Mouse (Mus musculus): ENCODE measurements around the gene Ets2. TPM values are rescaled to one million over a fixed set of nuclear protein-coding genes. Genes with fewer than 3 reads are reported as not detected.

Gene Ets2
- polyA plus RNA-seq, 2 experiments: 7.4 to 7.5 TPM

GRCm38 (mm10) chr16:95739522-95739921, 37.6 kb downstream of the Ets2 start:
- H3K4me2 ChIP-seq (ENCODE audit: low read depth): no peak overlapping the region
- no peak for ATAC-seq (ENCODE audit: insufficient read depth)
- no peak for DNase-seq (ENCODE audit: low read depth in 3 of 3, low spot score in 3 of 3)
- no peaks in the 10 kb centered on the region for H3K36me3 ChIP-seq (replicated peaks; ENCODE audit: control insufficient read depth, insufficient read depth, low read depth)
- TF ChIP-seq EP300 (IDR thresholded peaks at IDR 0.05; ENCODE audit: low read depth) (no peak), CTCF (IDR thresholded peaks at IDR 0.05; ENCODE audit: low read depth) (no peak)
- peaks cover 0 to 4% of the 10 kb centered on the region in 2 experiments; a peak in 2 of 4 replicates for H3K4me1 ChIP-seq (replicated peaks; ENCODE audit: control insufficient read depth in 2 of 2, insufficient read depth in 2 of 2, low read length in 1 of 2)
- H3K4me3 ChIP-seq (ENCODE audit: insufficient read depth in 1 of 2, low read depth in 2 of 2, low read length in 2 of 2): no peak overlapping the region
- WGBS (ENCODE audit: insufficient replicate concordance): 64% methylated on average over 6 of the region's 6 CpGs
- no peak overlapping the region for H3K9ac ChIP-seq (replicated peaks)
- H3K27me3 ChIP-seq (ENCODE audit: control insufficient read depth, insufficient read depth, low read length): no peaks in the 10 kb centered on the region
- no peak overlapping the region for H3K27ac ChIP-seq
- H3K9me3 ChIP-seq (ENCODE audit: control insufficient read depth, low read length): no peaks in the 10 kb centered on the region

- DNase-seq (ENCODE audit: low read depth in 3 of 3, low spot score in 3 of 3) (no peak), ATAC-seq (ENCODE audit: insufficient read depth) (no peak)
- H3K27ac ChIP-seq: no peak overlapping the region
- H3K4me3 ChIP-seq (ENCODE audit: insufficient read depth in 1 of 2, low read depth in 2 of 2, low read length in 2 of 2): no peak overlapping the region
- peaks cover 0 to 4% of the 10 kb centered on the region in 2 experiments; a peak in 2 of 4 replicates for H3K4me1 ChIP-seq (replicated peaks; ENCODE audit: control insufficient read depth in 2 of 2, insufficient read depth in 2 of 2, low read length in 1 of 2)
- H3K9me3 ChIP-seq (ENCODE audit: control insufficient read depth, low read length): no peaks in the 10 kb centered on the region
- H3K27me3 ChIP-seq (ENCODE audit: control insufficient read depth, insufficient read depth, low read length): no peaks in the 10 kb centered on the region
- 76% methylated on average over 11 of the region's 11 CpGs for WGBS (ENCODE audit: insufficient replicate concordance)
- no peak for TF ChIP-seq EP300 (IDR thresholded peaks at IDR 0.05; ENCODE audit: low read depth)
- no peak for TF ChIP-seq CTCF (IDR thresholded peaks at IDR 0.05; ENCODE audit: low read depth)
- no peak overlapping the region for H3K4me2 ChIP-seq (ENCODE audit: low read depth)
- no peaks in the 10 kb centered on the region for H3K36me3 ChIP-seq (replicated peaks; ENCODE audit: control insufficient read depth, insufficient read depth, low read depth)
- H3K9ac ChIP-seq (replicated peaks): no peak overlapping the region
These were observed 39.5 kb downstream of the Ets2 start for GRCm38 (mm10) chr16:95741358-95741757.

- no peak for ATAC-seq (ENCODE audit: insufficient read depth)
- DNase-seq (ENCODE audit: low read depth in 3 of 3, low spot score in 3 of 3): no peak
- Histone ChIP-seq H3K9ac (replicated peaks) (no peak overlapping the region), H3K36me3 (replicated peaks; ENCODE audit: control insufficient read depth, insufficient read depth, low read depth) (no peaks in the 10 kb centered on the region), H3K4me3 (ENCODE audit: insufficient read depth in 1 of 2, low read depth in 2 of 2, low read length in 2 of 2) (no peak overlapping the region), H3K4me1 (replicated peaks; ENCODE audit: control insufficient read depth in 2 of 2, insufficient read depth in 2 of 2, low read length in 1 of 2) (peaks cover 0 to 4% of the 10 kb centered on the region in 2 experiments; a peak in 2 of 4 replicates), H3K27ac (no peak overlapping the region), H3K27me3 (ENCODE audit: control insufficient read depth, insufficient read depth, low read length) (no peaks in the 10 kb centered on the region), H3K9me3 (ENCODE audit: control insufficient read depth, low read length) (no peaks in the 10 kb centered on the region), H3K4me2 (ENCODE audit: low read depth) (no peak overlapping the region)
- TF ChIP-seq EP300 (IDR thresholded peaks at IDR 0.05; ENCODE audit: low read depth) (no peak), CTCF (IDR thresholded peaks at IDR 0.05; ENCODE audit: low read depth) (no peak)
- WGBS (ENCODE audit: insufficient replicate concordance): 68% methylated on average over 10 of the region's 10 CpGs
These were observed 40.3 kb downstream of the Ets2 start for GRCm38 (mm10) chr16:95741915-95742739.

GRCm38 (mm10) chr16:95742740-95743030, 40.8 kb downstream of the Ets2 start:
- H3K4me3 ChIP-seq (ENCODE audit: insufficient read depth in 1 of 2, low read depth in 2 of 2, low read length in 2 of 2): no peak overlapping the region
- ATAC-seq (ENCODE audit: insufficient read depth) (no peak), DNase-seq (ENCODE audit: low read depth in 3 of 3, low spot score in 3 of 3) (no peak)
- no peak overlapping the region for H3K4me2 ChIP-seq (ENCODE audit: low read depth)
- WGBS (ENCODE audit: insufficient replicate concordance): 50% methylated on average over 6 of the region's 6 CpGs
- peaks cover 0 to 4% of the 10 kb centered on the region in 2 experiments; a peak in 2 of 4 replicates for H3K4me1 ChIP-seq (replicated peaks; ENCODE audit: control insufficient read depth in 2 of 2, insufficient read depth in 2 of 2, low read length in 1 of 2)
- TF ChIP-seq CTCF (IDR thresholded peaks at IDR 0.05; ENCODE audit: low read depth): no peak
- TF ChIP-seq EP300 (IDR thresholded peaks at IDR 0.05; ENCODE audit: low read depth): no peak
- no peak overlapping the region for H3K9ac ChIP-seq (replicated peaks)
- no peaks in the 10 kb centered on the region for H3K36me3 ChIP-seq (replicated peaks; ENCODE audit: control insufficient read depth, insufficient read depth, low read depth)
- no peak overlapping the region for H3K27ac ChIP-seq
- no peaks in the 10 kb centered on the region for H3K9me3 ChIP-seq (ENCODE audit: control insufficient read depth, low read length)
- H3K27me3 ChIP-seq (ENCODE audit: control insufficient read depth, insufficient read depth, low read length): no peaks in the 10 kb centered on the region

GRCm38 (mm10) chr16:95743104-95743503, 41.2 kb downstream of the Ets2 start:
- ATAC-seq (ENCODE audit: insufficient read depth): no peak

More at GRCm38 (mm10) chr16:95743104-95743503, 41.2 kb downstream of the Ets2 start:
- no peak for DNase-seq (ENCODE audit: low read depth in 3 of 3, low spot score in 3 of 3)
- Histone ChIP-seq H3K4me3 (ENCODE audit: insufficient read depth in 1 of 2, low read depth in 2 of 2, low read length in 2 of 2) (no peak overlapping the region), H3K4me2 (ENCODE audit: low read depth) (no peak overlapping the region), H3K27me3 (ENCODE audit: control insufficient read depth, insufficient read depth, low read length) (no peaks in the 10 kb centered on the region), H3K36me3 (replicated peaks; ENCODE audit: control insufficient read depth, insufficient read depth, low read depth) (no peaks in the 10 kb centered on the region), H3K9ac (replicated peaks) (no peak overlapping the region), H3K27ac (no peak overlapping the region), H3K9me3 (ENCODE audit: control insufficient read depth, low read length) (no peaks in the 10 kb centered on the region), H3K4me1 (replicated peaks; ENCODE audit: control insufficient read depth in 2 of 2, insufficient read depth in 2 of 2, low read length in 1 of 2) (peaks cover 0 to 4% of the 10 kb centered on the region in 2 experiments; a peak in 2 of 4 replicates)
- TF ChIP-seq EP300 (IDR thresholded peaks at IDR 0.05; ENCODE audit: low read depth) (no peak), CTCF (IDR thresholded peaks at IDR 0.05; ENCODE audit: low read depth) (no peak)
- 49% methylated on average over 4 of the region's 4 CpGs for WGBS (ENCODE audit: insufficient replicate concordance)
